Mouse (Mus musculus): ENCODE results near the gene Tlx2.

DNA sequence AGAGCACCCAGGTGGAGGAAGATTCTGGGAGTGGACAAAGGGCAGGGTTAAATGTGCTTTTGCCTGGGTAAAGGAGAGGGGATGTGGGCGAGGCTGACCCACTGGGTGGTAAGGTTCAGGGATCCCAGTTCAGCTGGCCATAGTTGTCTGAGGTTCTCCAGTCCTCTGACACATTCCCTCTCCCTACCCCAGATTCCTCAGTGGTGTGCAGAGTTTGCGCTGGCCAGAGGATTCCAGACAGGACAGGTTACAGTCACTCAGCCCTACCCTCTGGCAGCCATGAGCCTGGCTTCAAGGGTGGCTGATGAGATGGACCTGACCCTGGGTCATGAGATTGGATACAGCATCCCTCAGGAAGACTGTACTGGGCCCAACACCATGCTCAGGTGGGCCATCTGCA lies 11.4 kb downstream of the Tlx2 start:
- TF ChIP-seq MYOD1 (IDR thresholded peaks at IDR 0.05; ENCODE audit: control insufficient read depth in 1 of 3, insufficient read length in 2 of 3, low read depth in 2 of 3) (no peak), REST (IDR thresholded peaks at IDR 0.05; ENCODE audit: insufficient read depth, insufficient read length) (no peak), TCF12 (IDR thresholded peaks at IDR 0.05; ENCODE audit: insufficient read depth, poor library complexity, severe bottlenecking) (no peak), POLR2A (IDR thresholded peaks at IDR 0.05; ENCODE audit: insufficient read length, low read depth) (peak; percentile 22), TCF3 (IDR thresholded peaks at IDR 0.05; ENCODE audit: insufficient read length, low read depth) (no peak), CEBPB (IDR thresholded peaks at IDR 0.05; ENCODE audit: insufficient read depth, poor library complexity, severe bottlenecking) (no peak), POLR2AphosphoS2 (IDR thresholded peaks at IDR 0.05; ENCODE audit: insufficient read length, low read depth) (peak; percentile 56), USF1 (IDR thresholded peaks at IDR 0.05; ENCODE audit: low read depth) (no peak), E2F4 (IDR thresholded peaks at IDR 0.05; ENCODE audit: insufficient read depth) (no peak), MAX (IDR thresholded peaks at IDR 0.05; ENCODE audit: low read depth) (no peak), MYOG (IDR thresholded peaks at IDR 0.05; ENCODE audit: control insufficient read depth in 1 of 3, insufficient read depth in 1 of 3, insufficient read length in 2 of 3, low read depth in 2 of 3) (no peak)
